Mouse (Mus musculus): ENCODE results near the gene Gzf1.

DNA sequence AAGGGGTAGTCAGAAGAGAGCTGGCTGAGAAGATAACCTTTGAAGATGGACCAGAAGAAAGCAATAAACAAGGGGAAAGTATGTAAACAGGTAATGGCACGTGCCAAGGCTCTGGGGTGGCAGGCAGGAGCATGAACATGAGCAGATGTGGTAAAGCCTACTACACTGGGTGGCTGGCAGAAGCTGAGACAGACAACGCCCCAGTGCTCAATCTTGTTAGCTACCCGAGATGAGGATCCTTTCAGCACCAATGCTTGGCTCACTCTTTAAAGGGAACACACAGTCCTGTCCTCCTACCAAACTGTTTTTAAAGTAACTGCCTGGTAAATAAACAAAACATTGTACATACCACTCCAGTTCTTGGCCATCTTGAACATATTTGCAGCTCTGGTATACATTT is 31.5 kb downstream of the Gzf1 start:
- no peak for TF ChIP-seq POLR2A (IDR thresholded peaks at IDR 0.05; ENCODE audit: insufficient read length, low read depth)
- no peak for TF ChIP-seq REST (IDR thresholded peaks at IDR 0.05; ENCODE audit: insufficient read depth, insufficient read length)
